ENCODE assay signal across 9 mouse cellular contexts in genomic region chr3:101516781-101517499, GRCm38 (mm10).
DNase-seq lines count a peak whose midpoint lies in the region; ATAC-seq and TF ChIP-seq lines count a peak whose summit lies in the region.
"Had no signal": no experiment of that assay in that cellular context is flagged by ENCODE, and none has a peak within 500 bp of the region (broad histone marks: within the 10 kb centered on the region; RNA-seq: fewer than 3 reads in every experiment).

No protein-coding gene starts in this region.

- no peak overlapping the region for H3K9ac ChIP-seq in forebrain, embryonic 12.5 days
- no peak overlapping the region for H3K9ac ChIP-seq in forebrain, embryonic 11.5 days (ENCODE audit: low read length)
- H3K9ac ChIP-seq in kidney, embryonic 14.5 days (ENCODE audit: low read depth, low read length), result peak overlapping the region; percentile 23; the same call in 1 of the 2 replicates

- 57% methylated on average over 15 of the region's 15 CpGs for WGBS in forebrain, embryonic 12.5 days
- 58% methylated on average over 15 of the region's 15 CpGs for WGBS in forebrain, embryonic 11.5 days
- WGBS in kidney, embryonic 14.5 days, result 50% methylated on average over 15 of the region's 15 CpGs

- peak; percentile 48; the same call in 1 of the 2 replicates for ATAC-seq in forebrain, embryonic 12.5 days (ENCODE audit: low FRiP score)
- no peak for ATAC-seq in forebrain, embryonic 11.5 days (replicated peaks; ENCODE audit: low FRiP score)
- peak; percentile 63; the same call in 1 of the 2 replicates for ATAC-seq in kidney, embryonic 14.5 days (ENCODE audit: low FRiP score, low TSS enrichment)

- H3K9me3 ChIP-seq in forebrain, embryonic 12.5 days, result no peaks in the 10 kb centered on the region
- H3K9me3 ChIP-seq in forebrain, embryonic 11.5 days (ENCODE audit: control insufficient read depth, low read length), result no peaks in the 10 kb centered on the region
- H3K9me3 ChIP-seq in kidney, embryonic 14.5 days (ENCODE audit: control insufficient read depth, low read length), result peaks cover under 1% of the 10 kb centered on the region; the same call in 1 of the 2 replicates

- no peaks in the 10 kb centered on the region for H3K27me3 ChIP-seq in forebrain, embryonic 12.5 days
- H3K27me3 ChIP-seq in forebrain, embryonic 11.5 days (ENCODE audit: control insufficient read depth, insufficient read depth, low read length), result no peaks in the 10 kb centered on the region
- no peaks in the 10 kb centered on the region for H3K27me3 ChIP-seq in kidney, embryonic 14.5 days (ENCODE audit: control insufficient read depth, insufficient read depth, low read length)
- H3K27me3 ChIP-seq: CH12.LX had no signal

- intact Hi-C loops in left cerebral cortex, adult 2 months (cut with DNase I), result loop anchor here (5.0 kb wide), 1 partner anchor 45 kb away; no protein-coding TSS in a partner anchor

- H3K4me1 ChIP-seq in forebrain, embryonic 12.5 days, result peaks cover 30% of the 10 kb centered on the region
- peaks cover 8% of the 10 kb centered on the region for H3K4me1 ChIP-seq in forebrain, embryonic 11.5 days (replicated peaks; ENCODE audit: control insufficient read depth, insufficient read depth, low read length)
- H3K4me1 ChIP-seq in kidney, embryonic 14.5 days (ENCODE audit: control insufficient read depth, insufficient read depth, low read length), result peaks cover 30% of the 10 kb centered on the region

- H3K4me3 ChIP-seq in forebrain, embryonic 12.5 days (replicated peaks), result no peak overlapping the region
- no peak overlapping the region for H3K4me3 ChIP-seq in forebrain, embryonic 11.5 days (ENCODE audit: low read depth, low read length)
- no peak overlapping the region for H3K4me3 ChIP-seq in kidney, embryonic 14.5 days (ENCODE audit: low read length)
- no peak overlapping the region for H3K4me3 ChIP-seq in left cerebral cortex, adult 2 months

- no peak overlapping the region for H3K27ac ChIP-seq in forebrain, embryonic 12.5 days
- no peak overlapping the region for H3K27ac ChIP-seq in forebrain, embryonic 11.5 days (ENCODE audit: low read depth, low read length)
- H3K27ac ChIP-seq in kidney, embryonic 14.5 days (ENCODE audit: low read depth, low read length), result peak overlapping the region; percentile 89
- H3K27ac ChIP-seq in left cerebral cortex, adult 2 months, result no peak overlapping the region

- TF ChIP-seq CTCF in left cerebral cortex, adult 2 months (IDR thresholded peaks at IDR 0.05), result no peak

- no peak for DNase-seq in forebrain, embryonic 11.5 days (ENCODE audit: low spot score)
- peak; percentile 28 for DNase-seq in adrenal gland, postnatal 25 days
- peak; percentile 28 for DNase-seq in lung, postnatal 10 days
- DNase-seq in T-cell, adult 2 months (ENCODE audit: low spot score), result no peak
- no peak for DNase-seq in left cerebral cortex, adult 2 months (ENCODE audit: extremely low spot score in 1 of 2, low spot score in 2 of 2)
- no peak for DNase-seq in spleen, postnatal 36 days (ENCODE audit: low spot score in 2 of 2)

- no peaks in the 10 kb centered on the region for H3K36me3 ChIP-seq in forebrain, embryonic 12.5 days (replicated peaks)
- H3K36me3 ChIP-seq in forebrain, embryonic 11.5 days (ENCODE audit: control insufficient read depth, insufficient read depth, low read length), result no peaks in the 10 kb centered on the region
- H3K36me3 ChIP-seq in kidney, embryonic 14.5 days (ENCODE audit: control insufficient read depth, insufficient read depth, low read length), result no peaks in the 10 kb centered on the region

- no peak overlapping the region for H3K4me2 ChIP-seq in forebrain, embryonic 12.5 days
- no peak overlapping the region for H3K4me2 ChIP-seq in forebrain, embryonic 11.5 days (ENCODE audit: low read depth, low read length, severe bottlenecking)
- H3K4me2 ChIP-seq in kidney, embryonic 14.5 days (replicated peaks; ENCODE audit: low read depth, low read length), result no peak overlapping the region

Comparison
In these comparisons a context has a peak if more than half of its experiments do, and no peak if none do; other contexts are left out.
1. DNase-seq: peak in adrenal gland, postnatal 25 days (single experiment) and lung, postnatal 10 days (single experiment); none in forebrain, embryonic 11.5 days (single experiment), T-cell, adult 2 months (single experiment), left cerebral cortex, adult 2 months (0 of 2) and spleen, postnatal 36 days (0 of 2).